Mouse (Mus musculus) midbrain, embryonic 10.5 days (tissue): Measurements from ENCODE around the gene Cflar. TPM values are rescaled to one million over a fixed set of nuclear protein-coding genes. Genes with fewer than 3 reads are reported as not detected.

Experiments used
- DNase-seq: peaks from one replicate; pipeline ENCODE4 v3.0.0-alpha.2; 2017; ENCODE audit warnings: low spot score
- H3K27ac ChIP-seq: fragments of 300-500 bp; sonication (generic); replicated peaks from 2 replicates; pipeline ENCODE4 v1.5.1; 2016; ENCODE audit warnings: mild to moderate bottlenecking
- H3K27me3 ChIP-seq: fragments of 300-500 bp; sonication (generic); 2 replicates; pipeline ENCODE4 v1.6.1; 2016; ENCODE audit warnings: low read depth, mild to moderate bottlenecking; ENCODE audit not compliant: poor library complexity, severe bottlenecking
- H3K36me3 ChIP-seq: fragments of 300-500 bp; sonication (generic); 2 replicates; pipeline ENCODE4 v1.6.1; 2016; ENCODE audit warnings: mild to moderate bottlenecking, moderate library complexity
- H3K4me1 ChIP-seq: fragments of 300-500 bp; sonication (generic); 2 replicates; pipeline ENCODE4 v1.6.1; 2016
- H3K4me3 ChIP-seq: fragments of 300-500 bp; sonication (generic); 2 replicates; pipeline ENCODE4 v1.5.1; 2016; ENCODE audit warnings: mild to moderate bottlenecking, moderate library complexity
- H3K9me3 ChIP-seq: fragments of 300-500 bp; sonication (generic); replicated peaks from 2 replicates; pipeline ENCODE4 v1.6.1; 2016; ENCODE audit warnings: mild to moderate bottlenecking
- WGBS: fragments of 180-500 bp; shearing (Covaris S2); methylation state at CpG from one replicate; pipeline ENCODE4 v1.1.7; 2016; 5-methylcytosine and 5-hydroxymethylcytosine counted together
- polyA plus RNA-seq: library from polyadenylated mRNA; unstranded; fragments of >200 nt; fragmentation: Nextera tagmentation; extraction: Ambion mirVana; gene quantifications from 2 replicates; pipeline ENCODE4 v1.2.1, GENCODE M21; 2016

The Cflar gene
- polyA plus RNA-seq, 1 experiment from 2014 or later, result 24.5 TPM

GRCm38 (mm10) chr1:58725767-58726166, 14.5 kb downstream of the Cflar start:
- DNase-seq, result no peak
- Histone ChIP-seq H3K27ac (no peak overlapping the region), H3K4me1 (peaks cover 17% of the 10 kb centered on the region), H3K4me3 (no peak overlapping the region), H3K36me3 (peaks cover 49% of the 10 kb centered on the region), H3K9me3 (no peaks in the 10 kb centered on the region), H3K27me3 (no peaks in the 10 kb centered on the region)
- WGBS, result 92% methylated on average over 5 of the region's 5 CpGs

- Histone ChIP-seq H3K27me3 (no peaks in the 10 kb centered on the region), H3K27ac (no peak overlapping the region), H3K4me1 (peaks cover 17% of the 10 kb centered on the region), H3K4me3 (no peak overlapping the region), H3K36me3 (peaks cover 59% of the 10 kb centered on the region), H3K9me3 (no peaks in the 10 kb centered on the region)
- WGBS, result 95% methylated on average over 1 of the region's 1 CpGs
- no peak for DNase-seq
Observed at GRCm38 (mm10) chr1:58727019-58727746, 15.9 kb downstream of the Cflar start.

DNA sequence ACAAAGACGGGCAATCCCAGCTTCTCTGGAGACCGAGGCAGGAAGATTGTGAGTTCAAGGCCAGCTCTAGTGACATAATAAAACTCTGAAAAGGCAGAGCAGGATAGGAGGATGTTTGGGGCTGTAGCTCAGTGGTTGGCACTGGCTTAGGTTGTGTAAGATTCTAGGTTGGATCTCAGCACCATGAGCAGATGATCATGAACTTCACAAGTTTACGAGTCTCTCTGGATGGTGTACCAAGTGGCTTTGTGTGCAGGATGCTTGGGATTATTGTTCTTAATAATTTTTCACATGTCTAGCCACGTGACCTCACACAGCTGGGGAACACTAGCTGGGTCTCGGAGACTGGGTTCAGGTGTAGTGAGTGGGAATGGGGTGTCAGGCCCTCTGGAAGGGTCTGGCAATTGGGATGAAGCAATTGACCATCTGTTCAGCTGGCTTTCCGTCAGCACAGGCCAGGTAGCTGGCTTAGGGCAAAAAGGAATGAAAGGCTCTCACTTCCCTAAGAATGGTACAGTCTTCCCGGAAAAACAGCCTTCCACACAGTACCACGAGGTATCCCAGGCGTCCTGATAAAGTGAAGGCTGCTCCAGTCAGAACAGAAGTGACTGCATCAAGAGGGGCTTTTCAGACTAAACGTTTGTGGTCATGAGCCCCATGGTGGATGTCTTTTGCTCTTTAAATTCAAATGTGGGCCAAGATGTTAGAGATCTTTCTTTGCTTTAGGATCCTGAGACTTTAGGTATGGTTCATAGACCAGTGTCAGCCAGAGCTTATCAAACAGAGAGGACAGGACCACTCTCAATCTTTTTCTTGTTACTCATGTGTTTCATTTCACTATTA, 16.7 kb downstream of the Cflar start:
- H3K36me3 ChIP-seq, result peaks cover 57% of the 10 kb centered on the region
- no peak overlapping the region for H3K27ac ChIP-seq
- WGBS, result 90% methylated on average over 10 of the region's 10 CpGs
- H3K4me1 ChIP-seq, result peaks cover 14% of the 10 kb centered on the region
- no peak for DNase-seq
- no peak overlapping the region for H3K4me3 ChIP-seq
- no peaks in the 10 kb centered on the region for H3K9me3 ChIP-seq
- H3K27me3 ChIP-seq, result no peaks in the 10 kb centered on the region

GRCm38 (mm10) chr1:58728590-58728868, 17.2 kb downstream of the Cflar start:
- no peaks in the 10 kb centered on the region for H3K27me3 ChIP-seq
- no peak overlapping the region for H3K27ac ChIP-seq
- peaks cover 62% of the 10 kb centered on the region for H3K36me3 ChIP-seq
- no peak for DNase-seq
- no peaks in the 10 kb centered on the region for H3K9me3 ChIP-seq
- WGBS, result 92% methylated on average over 3 of the region's 3 CpGs
- peaks cover 10% of the 10 kb centered on the region for H3K4me1 ChIP-seq
- no peak overlapping the region for H3K4me3 ChIP-seq

DNA sequence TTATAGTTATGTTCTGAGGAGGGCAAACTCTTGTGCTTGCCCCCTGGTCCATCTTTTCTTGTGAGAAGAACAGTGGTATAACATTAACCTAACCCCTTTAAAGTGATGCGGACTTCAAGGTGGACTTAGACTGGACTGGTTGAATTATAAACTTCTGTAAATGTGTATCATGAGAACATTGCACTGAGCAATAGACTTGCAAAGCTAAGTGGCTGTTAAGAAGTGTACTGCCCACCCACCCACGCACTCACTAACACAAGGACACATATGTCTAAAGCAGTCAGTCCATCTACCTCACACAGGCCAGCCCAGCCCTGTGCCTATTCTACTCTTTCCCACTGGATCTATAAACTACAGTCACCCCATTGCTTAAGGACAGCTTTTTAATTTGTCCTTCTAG, 22.3 kb downstream of the Cflar start:
- Histone ChIP-seq H3K4me1 (no peaks in the 10 kb centered on the region), H3K27me3 (no peaks in the 10 kb centered on the region), H3K36me3 (peaks cover 84% of the 10 kb centered on the region), H3K9me3 (no peaks in the 10 kb centered on the region), H3K27ac (no peak overlapping the region), H3K4me3 (no peak overlapping the region)
- 83% methylated on average over 2 of the region's 2 CpGs for WGBS
- no peak for DNase-seq

GRCm38 (mm10) chr1:58734043-58734920, 23.0 kb downstream of the Cflar start:
- no peak overlapping the region for H3K4me3 ChIP-seq
- 95% methylated on average over 11 of the region's 11 CpGs for WGBS

GRCm38 (mm10) chr1:58735962-58736361, 24.7 kb downstream of the Cflar start:
- no peaks in the 10 kb centered on the region for H3K27me3 ChIP-seq
- no peak overlapping the region for H3K4me3 ChIP-seq
- H3K9me3 ChIP-seq, result no peaks in the 10 kb centered on the region
- WGBS, result 96% methylated on average over 7 of the region's 7 CpGs
- peaks cover 86% of the 10 kb centered on the region for H3K36me3 ChIP-seq
- no peaks in the 10 kb centered on the region for H3K4me1 ChIP-seq
- no peak for DNase-seq
- no peak overlapping the region for H3K27ac ChIP-seq

More at GRCm38 (mm10) chr1:58734043-58734920, 23.0 kb downstream of the Cflar start:
- H3K4me1 ChIP-seq, result no peaks in the 10 kb centered on the region
- no peaks in the 10 kb centered on the region for H3K9me3 ChIP-seq
- H3K36me3 ChIP-seq, result peaks cover 83% of the 10 kb centered on the region
- no peak for DNase-seq
- no peak overlapping the region for H3K27ac ChIP-seq
- no peaks in the 10 kb centered on the region for H3K27me3 ChIP-seq

GRCm38 (mm10) chr1:58736968-58737367, 25.7 kb downstream of the Cflar start:
- H3K36me3 ChIP-seq, result peaks cover 87% of the 10 kb centered on the region
- no peaks in the 10 kb centered on the region for H3K27me3 ChIP-seq
- H3K9me3 ChIP-seq, result no peaks in the 10 kb centered on the region
- no peak overlapping the region for H3K4me3 ChIP-seq
- H3K4me1 ChIP-seq, result no peaks in the 10 kb centered on the region
- DNase-seq, result no peak
- no peak overlapping the region for H3K27ac ChIP-seq
- WGBS, result 93% methylated on average over 22 of the region's 22 CpGs

- Histone ChIP-seq H3K4me3 (no peak overlapping the region), H3K4me1 (no peaks in the 10 kb centered on the region), H3K27ac (no peak overlapping the region), H3K36me3 (peaks cover 86% of the 10 kb centered on the region), H3K27me3 (no peaks in the 10 kb centered on the region), H3K9me3 (no peaks in the 10 kb centered on the region)
- no peak for DNase-seq
- 92% methylated on average over 7 of the region's 7 CpGs for WGBS
Observed at GRCm38 (mm10) chr1:58739529-58739928, 28.2 kb downstream of the Cflar start.

- no peak overlapping the region for H3K27ac ChIP-seq
- DNase-seq, result no peak
- no peaks in the 10 kb centered on the region for H3K4me1 ChIP-seq
- H3K4me3 ChIP-seq, result no peak overlapping the region
- H3K9me3 ChIP-seq, result no peaks in the 10 kb centered on the region
- 87% methylated on average over 5 of the region's 5 CpGs for WGBS
- no peaks in the 10 kb centered on the region for H3K27me3 ChIP-seq
- H3K36me3 ChIP-seq, result peaks cover 85% of the 10 kb centered on the region
Observed at GRCm38 (mm10) chr1:58742571-58743021, 31.3 kb downstream of the Cflar start.

GRCm38 (mm10) chr1:58743252-58743651, 31.9 kb downstream of the Cflar start:
- DNase-seq, result no peak
- Histone ChIP-seq H3K9me3 (no peaks in the 10 kb centered on the region), H3K4me3 (no peak overlapping the region), H3K36me3 (peaks cover 85% of the 10 kb centered on the region), H3K27ac (no peak overlapping the region), H3K27me3 (no peaks in the 10 kb centered on the region), H3K4me1 (no peaks in the 10 kb centered on the region)
- 92% methylated on average over 6 of the region's 6 CpGs for WGBS

DNA sequence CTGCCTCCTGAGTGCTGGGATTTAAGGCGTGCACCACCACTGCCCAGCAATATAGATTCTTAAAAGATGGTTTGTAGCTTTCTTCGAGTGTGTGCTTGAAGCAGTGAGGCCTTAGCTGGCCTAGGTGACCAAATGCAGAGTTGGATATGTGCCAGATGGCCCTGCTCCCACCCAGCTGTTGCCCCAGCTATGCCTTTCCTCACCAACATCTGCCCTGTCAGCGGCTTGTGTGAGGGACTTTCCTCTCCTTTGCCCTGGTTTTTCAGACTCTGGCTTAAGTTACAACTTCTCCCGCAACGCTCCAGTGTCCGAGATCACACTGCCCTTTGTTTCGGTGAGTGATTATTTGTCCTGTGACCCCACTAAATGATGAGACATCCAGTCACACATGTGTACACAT, 33.3 kb downstream of the Cflar start:
- no peak for DNase-seq
- peaks cover 86% of the 10 kb centered on the region for H3K36me3 ChIP-seq

More for the DNA sequence above, 33.3 kb downstream of the Cflar start:
- 96% methylated on average over 7 of the region's 7 CpGs for WGBS
- Histone ChIP-seq H3K4me1 (no peaks in the 10 kb centered on the region), H3K27me3 (no peaks in the 10 kb centered on the region), H3K27ac (no peak overlapping the region), H3K4me3 (no peak overlapping the region), H3K9me3 (no peaks in the 10 kb centered on the region)
